Mouse (Mus musculus) layer of hippocampus, adult 11-12 months (tissue): ENCODE data around the gene Axdnd1.
A peak's percentile ranks its signal among the peaks of the same experiment; 100 is the strongest.

Experiments used
- DNase-seq: peaks from one replicate; pipeline ENCODE4 v3.0.0; 2022; ENCODE audit warnings: low spot score

Axdnd1 gene

GRCm38 (mm10) chr1:156420671-156421297, at the start of gene Axdnd1:
Gene Axdnd1, minus strand, starts transcription at chr1:156421159.
- DNase-seq: peak; percentile 90

- DNase-seq: no peak
Measured at GRCm38 (mm10) chr1:156470557-156470956, 49.6 kb upstream of the Axdnd1 start.

GRCm38 (mm10) chr1:156468576-156468975, 47.6 kb upstream of the Axdnd1 start:
- no peak for DNase-seq

- DNase-seq: no peak
Measured at GRCm38 (mm10) chr1:156467655-156468255, 46.8 kb upstream of the Axdnd1 start.

GRCm38 (mm10) chr1:156464963-156465362, 44.0 kb upstream of the Axdnd1 start:
- DNase-seq: no peak

- DNase-seq: no peak
Measured at GRCm38 (mm10) chr1:156463981-156464853, 43.3 kb upstream of the Axdnd1 start.

GRCm38 (mm10) chr1:156462273-156462991, 41.5 kb upstream of the Axdnd1 start:
- DNase-seq: no peak

- DNase-seq: no peak
Measured at GRCm38 (mm10) chr1:156461036-156461435, 40.1 kb upstream of the Axdnd1 start.

GRCm38 (mm10) chr1:156460216-156460615, 39.3 kb upstream of the Axdnd1 start:
- no peak for DNase-seq

GRCm38 (mm10) chr1:156459690-156460089, 38.7 kb upstream of the Axdnd1 start:
- DNase-seq: no peak

- no peak for DNase-seq
Measured at GRCm38 (mm10) chr1:156458391-156459060, 37.6 kb upstream of the Axdnd1 start.

- DNase-seq: no peak
Measured at GRCm38 (mm10) chr1:156455005-156455758, 34.2 kb upstream of the Axdnd1 start.

GRCm38 (mm10) chr1:156454384-156454783, 33.4 kb upstream of the Axdnd1 start:
- no peak for DNase-seq

GRCm38 (mm10) chr1:156453876-156454275, 32.9 kb upstream of the Axdnd1 start:
- DNase-seq: no peak

- DNase-seq: no peak
Measured at GRCm38 (mm10) chr1:156450478-156450877, 29.5 kb upstream of the Axdnd1 start.

- no peak for DNase-seq
Measured at GRCm38 (mm10) chr1:156449691-156450090, 28.7 kb upstream of the Axdnd1 start.

- no peak for DNase-seq
Measured at GRCm38 (mm10) chr1:156449089-156449488, 28.1 kb upstream of the Axdnd1 start.

- no peak for DNase-seq
Measured at GRCm38 (mm10) chr1:156445049-156445448, 24.1 kb upstream of the Axdnd1 start.

- DNase-seq: peak; percentile 11
Measured at GRCm38 (mm10) chr1:156442776-156443175, 21.8 kb upstream of the Axdnd1 start.

- DNase-seq: no peak
Measured at GRCm38 (mm10) chr1:156442266-156442665, 21.3 kb upstream of the Axdnd1 start.

- no peak for DNase-seq
Measured at GRCm38 (mm10) chr1:156437726-156438125, 16.8 kb upstream of the Axdnd1 start.
